ENCODE assay signal across 22 mouse cellular contexts in genomic region chr15:84267720-84268260, GRCm38 (mm10). TPM values are rescaled to one million over a fixed set of nuclear protein-coding genes. Genes with fewer than 3 reads are reported as not detected.
A peak's percentile ranks its signal among the peaks of the same experiment; 100 is the strongest.
DNase-seq lines count a peak whose midpoint lies in the region; TF ChIP-seq lines count a peak whose summit lies in the region.
"Had no signal": no experiment of that assay in that cellular context is flagged by ENCODE, and none has a peak within 500 bp of the region (broad histone marks: within the 10 kb centered on the region; RNA-seq: fewer than 3 reads in every experiment).

No protein-coding gene starts in this region.

- peak overlapping the region; percentile 82 for H3K27ac ChIP-seq in heart, embryonic 10.5 days
- H3K27ac ChIP-seq: embryonic facial prominence, embryonic 10.5 days; forebrain, embryonic 13.5 days; heart, adult 2 months; hindbrain, embryonic 13.5 days; hindbrain, postnatal 0 days had no signal

- no peak for TF ChIP-seq CTCF in lung, adult 2 months (IDR thresholded peaks at IDR 0.05; ENCODE audit: insufficient read depth, low read length)

- TF ChIP-seq POLR2A in lung, adult 2 months (IDR thresholded peaks at IDR 0.05; ENCODE audit: borderline replicate concordance, extremely low read depth, low read depth, low read length): no peak

- WGBS in heart, embryonic 10.5 days: 89% methylated on average over 11 of the region's 11 CpGs
- 71% methylated on average over 11 of the region's 11 CpGs for WGBS in lung, adult 2 months

- H3K4me1 ChIP-seq in heart, embryonic 10.5 days: peaks cover 63% of the 10 kb centered on the region
- H3K4me1 ChIP-seq in lung, adult 2 months (ENCODE audit: control insufficient read depth, insufficient read depth, low read length): no peaks in the 10 kb centered on the region; the same call in 1 of the 2 replicates

- no peak overlapping the region for H3K4me3 ChIP-seq in heart, embryonic 10.5 days
- no peak overlapping the region for H3K4me3 ChIP-seq in lung, adult 2 months (replicated peaks; ENCODE audit: extremely low read depth, low read depth, low read length)
- H3K4me3 ChIP-seq: embryonic facial prominence, embryonic 10.5 days; forebrain, embryonic 13.5 days; heart, adult 2 months; heart, embryonic 15.5 days; hindbrain, embryonic 13.5 days had no signal

- H3K36me3 ChIP-seq in heart, embryonic 10.5 days: peaks cover 22% of the 10 kb centered on the region
- H3K36me3 ChIP-seq: hindbrain, embryonic 13.5 days had no signal

- H3K27me3 ChIP-seq in heart, embryonic 10.5 days (ENCODE audit: insufficient read depth, poor library complexity, severe bottlenecking): no peaks in the 10 kb centered on the region
- H3K27me3 ChIP-seq: forebrain, embryonic 13.5 days; heart, embryonic 15.5 days; Patski had no signal

- no peaks in the 10 kb centered on the region for H3K9me3 ChIP-seq in heart, embryonic 10.5 days
- H3K9me3 ChIP-seq: embryonic facial prominence, embryonic 10.5 days; forebrain, embryonic 13.5 days; heart, embryonic 15.5 days; hindbrain, embryonic 13.5 days had no signal

- peak; percentile 68 for DNase-seq in adrenal gland, adult 8-10 months
- DNase-seq in adrenal gland, postnatal 4 days (ENCODE audit: low spot score in 2 of 2): no peak
- DNase-seq in heart, embryonic 10.5 days (ENCODE audit: low spot score): no peak
- no peak for DNase-seq in heart, adult 8-10 months (ENCODE audit: low spot score)
- DNase-seq in lung, postnatal 36 days: peak; percentile 11
- no peak for DNase-seq in lung, adult 2 months
- peak; percentile 81 for DNase-seq in adrenal gland, postnatal 14 days
- no peak for DNase-seq in urinary bladder, postnatal 36 days (ENCODE audit: low spot score in 2 of 2)
- DNase-seq: cerebellum, adult 18-20 months; cerebellum, adult 9-11 months; cerebellum, postnatal 36 days; forebrain, postnatal 0 days; gastrocnemius, postnatal 36 days; heart, adult 2 months; heart, postnatal 14 days; kidney, adult 11 months had no signal

RNA-seq across cellular contexts. Expression of gene Parvb, which starts 35.9 kb away (rescaled TPM):
- total RNA-seq in adrenal gland, adult 8-10 months (2022): 10 to 100 TPM; 16.3 to 21.4 (median 19.9) TPM
- total RNA-seq in adrenal gland, postnatal 4 days (2021): 10 to 100 TPM; 44.6 to 45.9 TPM
- polyA plus RNA-seq in heart, embryonic 10.5 days (2016; fragmentation: Nextera tagmentation; extraction: Ambion mirVana): 12.8 and 17.6 TPM in 2 replicates
- total RNA-seq in heart, adult 8-10 months (2022): 100 to 1,000 TPM in 2 of 4 experiments, 10 to 100 TPM in 2; 78.8 to 113 (median 105) TPM
- 39.3 and 47.5 TPM in 2 replicates for polyA plus RNA-seq in lung, adult 2 months (2012; rRNA removed)
- total RNA-seq in adrenal gland, postnatal 14 days (2021): 26.6 and 40.0 TPM in 2 replicates

RNA-seq across cellular contexts. Expression of gene Parvg, which starts 56.0 kb away (rescaled TPM):
- total RNA-seq in adrenal gland, adult 8-10 months (2022): 1 to 10 TPM; 3.1 to 9.0 (median 5.0) TPM
- 1 to 10 TPM; 4.3 to 5.9 TPM for total RNA-seq in adrenal gland, postnatal 4 days (2021)
- 0.43 and 1.0 TPM in 2 replicates for polyA plus RNA-seq in heart, embryonic 10.5 days (2016; fragmentation: Nextera tagmentation; extraction: Ambion mirVana)
- total RNA-seq in heart, adult 8-10 months (2022): 1 to 10 TPM in 3 of 4 experiments, under 1 TPM in 1; 0.88 to 2.0 (median 1.4) TPM
- 8.6 and 10.7 TPM in 2 replicates for polyA plus RNA-seq in lung, adult 2 months (2012; rRNA removed)
- 1.3 and 6.9 TPM in 2 replicates for total RNA-seq in adrenal gland, postnatal 14 days (2021)
- polyA plus RNA-seq: Patski had no signal

Comparison
In these comparisons a context has a peak if more than half of its experiments do, and no peak if none do; other contexts are left out.
1. DNase-seq: peak in adrenal gland, adult 8-10 months (single experiment), lung, postnatal 36 days (single experiment) and adrenal gland, postnatal 14 days (single experiment); none in adrenal gland, postnatal 4 days (0 of 2), heart, embryonic 10.5 days (single experiment), heart, adult 8-10 months (single experiment), lung, adult 2 months (single experiment) and urinary bladder, postnatal 36 days (0 of 2).